Mouse (Mus musculus) ES-E14 (cell line): ENCODE measurements at regions not wholly inside any gene's neighbourhood (a gene's known extent, or its start where the extent isn't known, plus 50 kb on each side); places are given as distances from the start of the nearest gene placed in this dataset.

ENCODE experiments used
- CHD2 ChIP-seq: IDR thresholded peaks from 2 replicates; pipeline ENCODE4 v1.6.1; 2014; ENCODE audit warnings: mild to moderate bottlenecking, low read depth, low read length, inconsistent platforms
- HCFC1 ChIP-seq: IDR thresholded peaks from 2 replicates; pipeline ENCODE4 v1.6.1; 2012; ENCODE audit warnings: low read length, inconsistent platforms, borderline replicate concordance; ENCODE audit not compliant: insufficient read depth
- ZC3H11A ChIP-seq: IDR thresholded peaks from 2 replicates; pipeline ENCODE4 v1.6.1; 2012; ENCODE audit warnings: low read depth, mild to moderate bottlenecking, inconsistent platforms, low read length, borderline replicate concordance
- ZNF384 ChIP-seq: IDR thresholded peaks from 2 replicates; pipeline ENCODE4 v1.6.1; 2012; ENCODE audit warnings: low read depth, low read length, inconsistent platforms

GRCm38 (mm10) chr12:102058428-102058827 lies 70.1 kb upstream of the Slc24a4 start:
- no peak for TF ChIP-seq HCFC1
- no peak for TF ChIP-seq ZC3H11A
- no peak for TF ChIP-seq CHD2
- TF ChIP-seq ZNF384 = no peak
